Mouse (Mus musculus) olfactory bulb, adult 2 months (tissue): ENCODE data around the gene Rasa2.

Source experiments
- CTCF ChIP-seq: fragments of 200-500 bp; IDR thresholded peaks from 2 replicates; pipeline ENCODE4 v1.5.1; 2012; ENCODE audit warnings: low read depth, mild to moderate bottlenecking, low read length, moderate library complexity; ENCODE audit not compliant: insufficient read depth
- POLR2A ChIP-seq: fragments of 200-500 bp; IDR thresholded peaks from 2 replicates; pipeline ENCODE4 v1.6.1; 2012; ENCODE audit warnings: mild to moderate bottlenecking, low read depth, low read length, moderate library complexity; ENCODE audit not compliant: insufficient read depth

GRCm38 (mm10) chr9:96675071-96675762 is 43.8 kb upstream of the Rasa2 start:
- TF ChIP-seq CTCF (no peak), POLR2A (no peak)
